ENCODE assay signal across 12 mouse cellular contexts in the genomic region with DNA sequence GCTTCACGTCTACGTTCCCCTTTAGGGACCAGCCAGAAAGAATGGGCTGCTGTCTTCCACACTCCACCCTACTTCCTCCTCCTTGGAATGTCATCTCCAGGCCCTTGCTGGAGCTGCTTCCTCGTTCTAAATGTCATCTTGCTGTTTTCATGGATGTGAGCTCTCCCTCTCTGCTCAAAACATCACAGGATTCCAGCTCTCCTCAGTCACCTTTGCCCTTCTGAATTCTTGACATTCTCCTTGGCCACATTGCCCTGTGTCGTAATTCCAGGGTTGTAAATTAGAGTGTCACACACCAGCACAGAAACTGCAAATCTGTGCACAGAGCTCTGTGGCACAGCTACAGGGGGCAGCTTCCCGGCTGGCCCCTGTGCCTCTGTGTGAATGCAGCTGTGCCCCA. TPM values are rescaled to one million over a fixed set of nuclear protein-coding genes. Genes with fewer than 3 reads are reported as not detected.
DNase-seq lines count a peak whose midpoint lies in the region; ATAC-seq and TF ChIP-seq lines count a peak whose summit lies in the region.
"Had no signal": no experiment of that assay in that cellular context is flagged by ENCODE, and none has a peak within 500 bp of the region (broad histone marks: within the 10 kb centered on the region; RNA-seq: fewer than 3 reads in every experiment).

No protein-coding gene starts in this region.

- no peaks in the 10 kb centered on the region for H3K27me3 ChIP-seq in Patski
- no peaks in the 10 kb centered on the region for H3K27me3 ChIP-seq in limb, embryonic 10.5 days (ENCODE audit: low read depth, poor library complexity, severe bottlenecking)
- H3K27me3 ChIP-seq: embryonic facial prominence, embryonic 13.5 days had no signal

- WGBS in limb, embryonic 10.5 days = 16% methylated on average over 5 of the region's 5 CpGs

- H3K27ac ChIP-seq in limb, embryonic 10.5 days = peak overlapping the region; percentile 38
- H3K27ac ChIP-seq: embryonic facial prominence, embryonic 13.5 days had no signal

- no peaks in the 10 kb centered on the region for H3K9me3 ChIP-seq in limb, embryonic 10.5 days (replicated peaks)
- H3K9me3 ChIP-seq: embryonic facial prominence, embryonic 13.5 days had no signal

- H3K4me1 ChIP-seq in limb, embryonic 10.5 days = peaks cover 44% of the 10 kb centered on the region

- CTCF ChIA-PET in Patski (lab: Charles Lee) = interaction anchor here (0.9 to 4.5 kb wide), 7 partner anchors 10 to 53 kb away, joined by 3 to 16 read pairs (median 3); no protein-coding TSS in a partner anchor

- DNase-seq in adrenal gland, adult 2 months = peak; percentile 69
- DNase-seq in adrenal gland, postnatal 10 days = no peak
- DNase-seq in Patski (ENCODE audit: low read depth, low spot score) = no peak
- peak; percentile 31 for DNase-seq in kidney, adult 18-20 months
- DNase-seq in limb, embryonic 10.5 days (ENCODE audit: low spot score) = peak; percentile 47
- no peak for DNase-seq in right cerebral cortex, postnatal 10 days (ENCODE audit: low spot score in 2 of 2)
- no peak for DNase-seq in ovary, adult 18-20 months (ENCODE audit: low spot score)
- DNase-seq in lung, postnatal 25 days (ENCODE audit: low spot score) = no peak
- DNase-seq: cerebellum, adult 18-20 months; heart, postnatal 36 days had no signal

- no peaks in the 10 kb centered on the region for H3K36me3 ChIP-seq in limb, embryonic 10.5 days
- H3K36me3 ChIP-seq: embryonic facial prominence, embryonic 13.5 days had no signal

- POLR2A ChIA-PET in Patski (lab: Charles Lee) = interaction anchor here (0.7 to 1.5 kb wide), 3 partner anchors 9 to 43 kb away, joined by 3 read pairs; no protein-coding TSS in a partner anchor

- ATAC-seq in Patski = peak; percentile 70
- ATAC-seq: forebrain, embryonic 16.5 days had no signal

- no peak overlapping the region for H3K4me3 ChIP-seq in limb, embryonic 10.5 days
- H3K4me3 ChIP-seq: embryonic facial prominence, embryonic 13.5 days had no signal

- in situ Hi-C loops in Patski (cut with MboI; ENCODE audit: low pct_unique_long_range_greater_than_20kb) = no loop called here

- TF ChIP-seq CTCF in Patski (IDR thresholded peaks at IDR 0.05) = no peak

RNA-seq across cellular contexts. Expression of a gene that starts 50.0 kb away (rescaled TPM):
- total RNA-seq in adrenal gland, adult 2 months (2021) = 1 to 10 TPM; 3.0 to 3.6 TPM
- polyA plus RNA-seq in adrenal gland, adult 2 months (2012; rRNA removed) = 1.1 and 2.8 TPM in 2 replicates
- total RNA-seq in adrenal gland, postnatal 10 days (2021) = 1 to 10 TPM; 1.2 to 5.4 TPM
- polyA plus RNA-seq in Patski (2021) = 47.6 TPM
- polyA plus RNA-seq in limb, embryonic 10.5 days (2016; fragmentation: Nextera tagmentation; extraction: Ambion mirVana) = 1.8 and 2.8 TPM in 2 replicates

RNA-seq across cellular contexts. Expression of a gene that starts 50.1 kb away (rescaled TPM):
- total RNA-seq in adrenal gland, adult 2 months (2021) = 10 to 100 TPM; 78.7 to 94.3 TPM
- polyA plus RNA-seq in adrenal gland, adult 2 months (2012; rRNA removed) = 249 and 261 TPM in 2 replicates
- 10 to 100 TPM; 97.5 to 97.6 TPM for total RNA-seq in adrenal gland, postnatal 10 days (2021)
- polyA plus RNA-seq in Patski (2021) = 145 TPM
- 50.3 and 53.7 TPM in 2 replicates for polyA plus RNA-seq in limb, embryonic 10.5 days (2016; fragmentation: Nextera tagmentation; extraction: Ambion mirVana)

RNA-seq across cellular contexts. Expression of a gene that starts 57.9 kb away (rescaled TPM):
- 1 to 10 TPM; 4.2 to 7.4 TPM for total RNA-seq in adrenal gland, adult 2 months (2021)
- polyA plus RNA-seq in adrenal gland, adult 2 months (2012; rRNA removed) = 4.0 and 4.1 TPM in 2 replicates
- 1 to 10 TPM; 5.8 to 6.7 TPM for total RNA-seq in adrenal gland, postnatal 10 days (2021)
- polyA plus RNA-seq in Patski (2021) = 21.9 TPM
- 25.6 and 27.0 TPM in 2 replicates for polyA plus RNA-seq in limb, embryonic 10.5 days (2016; fragmentation: Nextera tagmentation; extraction: Ambion mirVana)

Comparison
In these comparisons a context has a peak if more than half of its experiments do, and no peak if none do; other contexts are left out.
1. DNase-seq: peak in adrenal gland, adult 2 months (single experiment), kidney, adult 18-20 months (single experiment) and limb, embryonic 10.5 days (single experiment); none in adrenal gland, postnatal 10 days (single experiment), Patski (single experiment), right cerebral cortex, postnatal 10 days (0 of 2), ovary, adult 18-20 months (single experiment) and lung, postnatal 25 days (single experiment).
2. RNA of a gene that starts 50.0 kb away (polyA plus RNA-seq): 47.6 TPM in Patski (single experiment); 1.8 to 2.8 TPM in limb, embryonic 10.5 days and 1.1 to 2.8 TPM in adrenal gland, adult 2 months; every median in the first group is over 10 times any median in the second.